Mouse (Mus musculus): ENCODE measurements at regions not wholly inside any gene's neighbourhood (a gene's known extent, or its start where the extent isn't known, plus 50 kb on each side); places are given as distances from the start of the nearest gene placed in this dataset.

DNA sequence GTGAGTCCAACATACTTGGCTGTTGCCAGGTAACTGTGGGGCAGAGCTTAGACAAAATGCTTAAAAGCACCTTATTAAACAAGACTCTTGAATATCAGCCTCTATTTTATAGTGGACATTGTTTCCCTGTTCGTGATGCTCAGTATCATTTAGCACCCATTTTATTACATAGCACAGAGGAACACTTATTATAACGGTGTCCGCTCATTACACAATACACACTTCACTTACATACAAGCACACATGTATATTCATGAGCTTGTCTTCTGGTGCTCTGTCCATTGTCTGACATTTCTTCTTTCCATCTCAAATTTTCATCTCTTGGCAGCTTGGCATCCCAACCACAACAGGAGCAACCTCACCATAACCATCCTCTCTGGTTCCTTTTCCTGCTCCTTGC lies 475.5 kb upstream of the A830018L16Rik start:
- H3K36me3 ChIP-seq (ENCODE audit: control insufficient read depth, insufficient read depth, low read length, poor library complexity, severe bottlenecking), result no peaks in the 10 kb centered on the region
- TF ChIP-seq EP300 (IDR thresholded peaks at IDR 0.05; ENCODE audit: insufficient read depth, low read depth, low read length), result no peak
- TF ChIP-seq CTCF (IDR thresholded peaks at IDR 0.05; ENCODE audit: low read depth, low read length), result no peak
- no peak for TF ChIP-seq POLR2A (IDR thresholded peaks at IDR 0.05; ENCODE audit: insufficient read depth, low read length)

DNA sequence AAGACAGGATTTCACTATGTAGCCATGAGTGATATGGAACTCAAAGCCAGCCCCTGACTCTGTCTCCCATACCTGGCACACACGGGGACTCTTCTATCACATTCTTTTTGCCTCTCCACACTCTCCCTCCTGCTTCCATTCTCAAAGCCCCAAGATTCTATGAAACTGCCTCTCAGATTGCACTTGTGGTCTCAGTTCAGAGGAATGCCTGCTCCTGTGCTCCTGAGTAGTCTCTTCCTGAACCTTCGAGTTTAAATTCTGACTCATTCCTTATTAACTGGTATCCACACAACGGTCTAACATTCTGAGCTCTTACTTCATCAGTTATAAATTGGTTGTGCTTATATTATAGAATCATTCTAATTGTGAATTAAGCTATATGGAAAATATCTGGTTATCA lies 473.6 kb upstream of the A830018L16Rik start:
- Histone ChIP-seq H3K4me1 (ENCODE audit: control insufficient read depth, insufficient read depth, low read length) (no peaks in the 10 kb centered on the region), H3K9me3 (replicated peaks; ENCODE audit: control insufficient read depth, insufficient read depth, low read length, poor library complexity, severe bottlenecking) (no peaks in the 10 kb centered on the region), H3K36me3 (ENCODE audit: control insufficient read depth, insufficient read depth, low read length, poor library complexity, severe bottlenecking) (no peaks in the 10 kb centered on the region), H3K27ac (ENCODE audit: insufficient read depth, low read length) (no peak overlapping the region), H3K4me3 (ENCODE audit: low read depth, low read length) (no peak overlapping the region), H3K9ac (ENCODE audit: low read depth, poor library complexity, severe bottlenecking) (no peak overlapping the region), H3K27me3 (ENCODE audit: control insufficient read depth, insufficient read depth, low read length, poor library complexity, severe bottlenecking) (no peaks in the 10 kb centered on the region)
- TF ChIP-seq CTCF (IDR thresholded peaks at IDR 0.05; ENCODE audit: low read depth, low read length) (no peak), EP300 (IDR thresholded peaks at IDR 0.05; ENCODE audit: insufficient read depth, low read depth, low read length) (no peak), POLR2A (IDR thresholded peaks at IDR 0.05; ENCODE audit: insufficient read depth, low read length) (no peak)

More for the DNA sequence above, 475.5 kb upstream of the A830018L16Rik start:
- H3K4me3 ChIP-seq (ENCODE audit: low read depth, low read length), result no peak overlapping the region
- H3K4me1 ChIP-seq (ENCODE audit: control insufficient read depth, insufficient read depth, low read length), result no peaks in the 10 kb centered on the region
- H3K9me3 ChIP-seq (replicated peaks; ENCODE audit: control insufficient read depth, insufficient read depth, low read length, poor library complexity, severe bottlenecking), result no peaks in the 10 kb centered on the region
- H3K27me3 ChIP-seq (ENCODE audit: control insufficient read depth, insufficient read depth, low read length, poor library complexity, severe bottlenecking), result no peaks in the 10 kb centered on the region
- H3K9ac ChIP-seq (ENCODE audit: low read depth, poor library complexity, severe bottlenecking), result no peak overlapping the region
- H3K27ac ChIP-seq (ENCODE audit: insufficient read depth, low read length), result no peak overlapping the region

DNA sequence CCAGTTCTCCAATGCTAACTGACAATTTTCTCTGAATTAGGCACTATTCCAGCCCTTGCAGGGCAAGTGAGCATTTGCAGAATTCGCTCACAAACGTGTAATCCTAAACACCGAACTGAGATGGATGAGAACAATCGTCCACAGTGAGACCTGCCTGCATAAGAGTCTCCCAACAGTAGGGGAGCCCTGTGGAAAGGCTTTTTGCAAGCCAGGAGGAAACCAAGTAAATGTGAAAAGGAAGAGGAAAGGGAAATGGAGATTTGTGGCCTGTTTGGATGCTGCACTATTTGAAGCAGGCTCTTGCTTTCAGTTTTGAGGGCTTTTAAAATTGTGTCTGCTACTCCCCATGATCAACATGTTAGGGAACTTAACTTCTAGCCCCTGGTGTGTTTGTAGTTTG lies 470.9 kb upstream of the A830018L16Rik start:
- TF ChIP-seq POLR2A (IDR thresholded peaks at IDR 0.05; ENCODE audit: insufficient read depth, low read length) (no peak), CTCF (IDR thresholded peaks at IDR 0.05; ENCODE audit: low read depth, low read length) (no peak), EP300 (IDR thresholded peaks at IDR 0.05; ENCODE audit: insufficient read depth, low read depth, low read length) (no peak)
- Histone ChIP-seq H3K27me3 (ENCODE audit: control insufficient read depth, insufficient read depth, low read length, poor library complexity, severe bottlenecking) (no peaks in the 10 kb centered on the region), H3K9me3 (replicated peaks; ENCODE audit: control insufficient read depth, insufficient read depth, low read length, poor library complexity, severe bottlenecking) (no peaks in the 10 kb centered on the region), H3K4me1 (ENCODE audit: control insufficient read depth, insufficient read depth, low read length) (no peaks in the 10 kb centered on the region), H3K36me3 (ENCODE audit: control insufficient read depth, insufficient read depth, low read length, poor library complexity, severe bottlenecking) (no peaks in the 10 kb centered on the region), H3K27ac (ENCODE audit: insufficient read depth, low read length) (no peak overlapping the region), H3K9ac (ENCODE audit: low read depth, poor library complexity, severe bottlenecking) (no peak overlapping the region), H3K4me3 (ENCODE audit: low read depth, low read length) (no peak overlapping the region)

Data from ES-Bruce4 (cell line).